Mouse (Mus musculus) ES-Bruce4 (cell line): ENCODE data around the gene Mknk1.

ENCODE experiments used
- CTCF ChIP-seq: IDR thresholded peaks from one replicate; pipeline ENCODE4 v1.8.1; 2011; ENCODE audit warnings: low read depth, low read length
- EP300 ChIP-seq: IDR thresholded peaks from 2 replicates; pipeline ENCODE4 v1.6.1; 2011; ENCODE audit warnings: low read depth, low read length; ENCODE audit not compliant: insufficient read depth

GRCm38 (mm10) chr4:115850111-115850510 is 11.1 kb downstream of the Mknk1 start:
- no peak for TF ChIP-seq CTCF
- no peak for TF ChIP-seq EP300
